Mouse (Mus musculus) liver, adult 2 months (tissue): ENCODE data around the gene Hectd4.

ENCODE experiments used
- CTCF ChIP-seq: fragments of 200-500 bp; IDR thresholded peaks from 2 replicates; pipeline ENCODE4 v1.5.1; 2011; ENCODE audit warnings: low read depth, low read length, control low read depth
- POLR2A ChIP-seq: fragments of 200-500 bp; IDR thresholded peaks from 2 replicates; pipeline ENCODE4 v1.6.1; 2011; ENCODE audit warnings: low read length, control low read depth; ENCODE audit not compliant: insufficient read depth; ENCODE audit errors: extremely low read depth

DNA sequence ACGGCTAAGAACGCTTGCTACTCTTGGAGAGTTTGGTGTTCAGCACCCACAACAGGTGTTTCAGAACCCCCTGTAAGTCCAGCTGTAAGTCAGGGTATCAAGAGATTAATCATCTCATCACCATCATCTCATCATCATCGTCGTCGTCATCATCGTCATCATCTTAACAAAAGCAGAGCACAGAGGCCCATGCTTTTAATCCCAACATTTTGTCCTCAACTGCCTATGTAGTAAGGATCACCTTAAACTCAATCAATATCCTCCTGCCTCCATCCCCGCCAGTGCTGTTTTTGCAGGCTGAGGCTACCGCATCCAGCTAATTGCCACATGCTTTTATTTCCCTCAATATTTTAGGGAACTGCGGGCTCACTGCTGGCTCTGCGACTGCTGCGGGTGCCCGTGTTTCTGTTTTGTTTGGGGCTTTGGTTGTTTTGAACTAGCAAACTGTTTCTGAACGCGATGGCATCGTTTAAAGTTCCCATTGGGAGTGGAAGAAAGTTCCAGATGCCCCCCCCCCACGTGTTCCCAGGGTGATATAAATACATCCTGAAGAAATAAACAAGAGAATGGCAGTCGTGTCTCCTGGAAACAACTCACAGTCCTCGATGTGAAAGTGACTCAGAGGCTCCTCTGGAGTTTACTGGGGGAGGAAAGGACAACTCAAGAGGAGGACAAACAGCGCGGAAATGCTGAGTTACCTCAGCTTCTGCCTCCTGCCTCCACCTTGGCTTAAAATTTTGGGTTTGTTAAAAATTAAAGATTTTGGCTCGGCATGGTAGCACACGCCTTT, 166.3 kb downstream of the Hectd4 start:
- TF ChIP-seq CTCF (no peak), POLR2A (no peak)
